Mouse (Mus musculus): ENCODE results near the gene Glyr1. TPM values are rescaled to one million over a fixed set of nuclear protein-coding genes. Genes with fewer than 3 reads are reported as not detected.

Glyr1 gene
- total and polyA plus RNA-seq, 3 experiments = 44.8 to 103 (median 68.7) TPM

- TF ChIP-seq TBP (IDR thresholded peaks at IDR 0.05; ENCODE audit: low read depth, low read length) (no peak), ELF1 (IDR thresholded peaks at IDR 0.05; ENCODE audit: low read depth, low read length) (no peak), MAZ (IDR thresholded peaks at IDR 0.05; ENCODE audit: low read depth, low read length) (no peak), ZC3H11A (IDR thresholded peaks at IDR 0.05; ENCODE audit: low read depth, low read length) (no peak), MEF2A (IDR thresholded peaks at IDR 0.05; ENCODE audit: extremely low read depth, insufficient replicate concordance, low read depth, low read length, poor library complexity, severe bottlenecking) (no peak), RAD21 (IDR thresholded peaks at IDR 0.05; ENCODE audit: low read depth, low read length) (no peak), ZMIZ1 (IDR thresholded peaks at IDR 0.05; ENCODE audit: low read depth, low read length) (no peak), SIN3A (IDR thresholded peaks at IDR 0.05; ENCODE audit: low read length) (no peak), NELFE (IDR thresholded peaks at IDR 0.05; ENCODE audit: low read depth, low read length) (no peak), KAT2A (conservative IDR thresholded peaks at IDR 0.05; ENCODE audit: low read depth, low read length) (no peak), E2F4 (IDR thresholded peaks at IDR 0.05; ENCODE audit: borderline replicate concordance, low read depth, low read length) (no peak), POLR2A (IDR thresholded peaks at IDR 0.05; ENCODE audit: control insufficient read depth in 1 of 2, insufficient read depth in 1 of 2, low read depth in 1 of 2, low read length in 2 of 2, poor library complexity in 1 of 2) (no peak), USF2 (IDR thresholded peaks at IDR 0.05; ENCODE audit: borderline replicate concordance in 1 of 2, insufficient read depth in 1 of 2, low read depth in 1 of 2, low read length in 2 of 2) (no peak), MYB (IDR thresholded peaks at IDR 0.05; ENCODE audit: low read depth, low read length) (no peak), CTCF (IDR thresholded peaks at IDR 0.05 in 2 of 3, conservative IDR thresholded peaks at IDR 0.05 in 1 of 3; ENCODE audit: control insufficient read depth in 1 of 3, insufficient read depth in 1 of 3, low read depth in 2 of 3, low read length in 3 of 3, poor library complexity in 1 of 3, severe bottlenecking in 1 of 3) (no peak)
- H3K27ac ChIP-seq (ENCODE audit: control insufficient read depth, low read depth, low read length) = no peak overlapping the region
- DNase-seq (ENCODE audit: low read depth, low spot score) = no peak
These were observed 49.1 kb downstream of the Glyr1 start for GRCm38 (mm10) chr16:5000611-5001010.

GRCm38 (mm10) chr16:4998984-4999383 is 50.7 kb downstream of the Glyr1 start:
- Histone ChIP-seq H3K27me3 (ENCODE audit: control insufficient read depth in 1 of 2, insufficient read depth in 2 of 2, low read length in 2 of 2) (peaks cover 3 to 4% of the 10 kb centered on the region in 2 experiments; a peak in 2 of 4 replicates), H3K9me3 (replicated peaks; ENCODE audit: insufficient read depth, low read length) (no peaks in the 10 kb centered on the region), H3K4me3 (ENCODE audit: control insufficient read depth in 1 of 2, insufficient read depth in 1 of 2, low read depth in 2 of 2, low read length in 2 of 2) (no peak overlapping the region), H3K27ac (ENCODE audit: control insufficient read depth, low read depth, low read length) (no peak overlapping the region), H3K79me2 (ENCODE audit: control insufficient read depth, insufficient read depth, low read length, poor library complexity) (no peaks in the 10 kb centered on the region), H3K36me3 (ENCODE audit: control insufficient read depth in 1 of 2, insufficient read depth in 2 of 2, low read length in 2 of 2) (peaks cover 0 to 5% of the 10 kb centered on the region in 2 experiments; a peak in 2 of 4 replicates), H3K9ac (ENCODE audit: control insufficient read depth, low read depth, low read length, poor library complexity, severe bottlenecking) (no peak overlapping the region), H3K4me1 (ENCODE audit: control insufficient read depth in 1 of 2, insufficient read depth in 2 of 2, low read length in 2 of 2) (peaks cover 0 to 3% of the 10 kb centered on the region in 2 experiments; a peak in 1 of 4 replicates)
- TF ChIP-seq EP300 (IDR thresholded peaks at IDR 0.05; ENCODE audit: low read depth in 1 of 2, low read length in 2 of 2) = no peak
- no peak for TF ChIP-seq MYB (IDR thresholded peaks at IDR 0.05; ENCODE audit: low read depth, low read length)
- TF ChIP-seq NELFE (IDR thresholded peaks at IDR 0.05; ENCODE audit: low read depth, low read length) = no peak
- TF ChIP-seq MAFK (IDR thresholded peaks at IDR 0.05; ENCODE audit: borderline replicate concordance, low read depth, low read length) = no peak
- no peak for TF ChIP-seq SMC3 (IDR thresholded peaks at IDR 0.05; ENCODE audit: low read depth, low read length)
- TF ChIP-seq POLR2A (IDR thresholded peaks at IDR 0.05; ENCODE audit: control insufficient read depth in 1 of 2, insufficient read depth in 1 of 2, low read depth in 1 of 2, low read length in 2 of 2, poor library complexity in 1 of 2) = no peak
- no peak for TF ChIP-seq MEF2A (IDR thresholded peaks at IDR 0.05; ENCODE audit: extremely low read depth, insufficient replicate concordance, low read depth, low read length, poor library complexity, severe bottlenecking)
- no peak for TF ChIP-seq GABPA (IDR thresholded peaks at IDR 0.05; ENCODE audit: low read depth, low read length)
- no peak for TF ChIP-seq GATA1 (IDR thresholded peaks at IDR 0.05; ENCODE audit: low read depth, low read length)
- TF ChIP-seq SIN3A (IDR thresholded peaks at IDR 0.05; ENCODE audit: low read length) = no peak
- TF ChIP-seq MAX (IDR thresholded peaks at IDR 0.05; ENCODE audit: low read length) = no peak
- no peak for TF ChIP-seq TBP (IDR thresholded peaks at IDR 0.05; ENCODE audit: low read depth, low read length)
- no peak for TF ChIP-seq CHD2 (IDR thresholded peaks at IDR 0.05; ENCODE audit: low read length)
- TF ChIP-seq CTCF (IDR thresholded peaks at IDR 0.05 in 2 of 3, conservative IDR thresholded peaks at IDR 0.05 in 1 of 3; ENCODE audit: control insufficient read depth in 1 of 3, insufficient read depth in 1 of 3, low read depth in 2 of 3, low read length in 3 of 3, poor library complexity in 1 of 3, severe bottlenecking in 1 of 3) = no peak
- DNase-seq (ENCODE audit: low read depth, low spot score) = no peak

More at GRCm38 (mm10) chr16:5000611-5001010, 49.1 kb downstream of the Glyr1 start:
- H3K9me3 ChIP-seq (replicated peaks; ENCODE audit: insufficient read depth, low read length) = no peaks in the 10 kb centered on the region
- peaks cover 3 to 4% of the 10 kb centered on the region in 2 experiments; a peak in 2 of 4 replicates for H3K27me3 ChIP-seq (ENCODE audit: control insufficient read depth in 1 of 2, insufficient read depth in 2 of 2, low read length in 2 of 2)
- peaks cover 0 to 3% of the 10 kb centered on the region in 2 experiments; a peak in 1 of 4 replicates for H3K4me1 ChIP-seq (ENCODE audit: control insufficient read depth in 1 of 2, insufficient read depth in 2 of 2, low read length in 2 of 2)
- peaks cover 0 to 5% of the 10 kb centered on the region in 2 experiments; a peak in 2 of 4 replicates for H3K36me3 ChIP-seq (ENCODE audit: control insufficient read depth in 1 of 2, insufficient read depth in 2 of 2, low read length in 2 of 2)
- no peak overlapping the region for H3K9ac ChIP-seq (ENCODE audit: control insufficient read depth, low read depth, low read length, poor library complexity, severe bottlenecking)
- no peak overlapping the region for H3K4me3 ChIP-seq (ENCODE audit: control insufficient read depth in 1 of 2, insufficient read depth in 1 of 2, low read depth in 2 of 2, low read length in 2 of 2)
- H3K79me2 ChIP-seq (ENCODE audit: control insufficient read depth, insufficient read depth, low read length, poor library complexity) = no peaks in the 10 kb centered on the region
